Mouse (Mus musculus): Measurements from ENCODE around the gene Atxn10. TPM values are rescaled to one million over a fixed set of nuclear protein-coding genes. Genes with fewer than 3 reads are reported as not detected.

Gene Atxn10
- total RNA-seq, 2 experiments from 2014 or later, result 11.5 to 18.9 TPM

DNA sequence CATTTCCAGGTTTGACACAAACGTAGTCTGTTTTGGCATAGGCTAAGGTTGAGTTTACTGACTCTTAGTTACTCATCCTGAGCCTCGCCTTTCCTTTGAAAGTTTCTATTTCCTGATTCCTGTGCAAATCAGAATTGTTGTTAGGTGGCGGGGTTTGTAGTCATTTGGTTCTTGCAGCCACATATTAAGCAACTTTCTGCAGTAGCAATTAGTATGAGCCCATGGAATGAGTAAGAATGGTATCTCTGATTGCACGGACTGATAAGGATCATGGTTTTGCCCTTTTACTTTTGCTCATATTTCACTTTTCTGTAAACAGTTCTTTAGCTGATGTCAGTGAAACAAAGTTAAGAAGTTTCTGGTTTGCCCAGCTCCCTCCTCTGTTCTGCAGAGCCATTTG is 53.9 kb downstream of the Atxn10 start:
- ATAC-seq (replicated peaks; ENCODE audit: low FRiP score, poor library complexity, severe bottlenecking), result no peak

DNA sequence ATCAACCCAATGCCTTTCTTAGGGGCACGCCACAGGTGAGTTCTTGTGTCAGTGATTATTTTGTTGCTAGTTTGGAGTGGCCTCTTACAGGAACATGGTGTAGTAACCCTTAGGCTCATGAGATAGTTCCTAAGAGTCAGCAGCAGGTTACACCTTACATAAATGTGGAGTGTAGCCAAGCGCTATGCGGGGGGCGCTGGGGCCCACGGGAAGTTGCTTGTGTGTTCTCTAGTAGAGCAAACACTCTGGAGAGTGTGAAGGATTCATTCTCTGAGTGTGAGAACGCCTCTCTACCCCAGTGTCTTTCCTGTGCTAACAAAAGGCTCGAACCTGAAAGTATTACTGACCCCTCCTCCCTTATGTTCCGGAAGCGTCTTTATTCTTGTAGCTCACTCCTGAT is 59.3 kb downstream of the Atxn10 start:
- ATAC-seq (replicated peaks; ENCODE audit: low FRiP score, poor library complexity, severe bottlenecking), result no peak

DNA sequence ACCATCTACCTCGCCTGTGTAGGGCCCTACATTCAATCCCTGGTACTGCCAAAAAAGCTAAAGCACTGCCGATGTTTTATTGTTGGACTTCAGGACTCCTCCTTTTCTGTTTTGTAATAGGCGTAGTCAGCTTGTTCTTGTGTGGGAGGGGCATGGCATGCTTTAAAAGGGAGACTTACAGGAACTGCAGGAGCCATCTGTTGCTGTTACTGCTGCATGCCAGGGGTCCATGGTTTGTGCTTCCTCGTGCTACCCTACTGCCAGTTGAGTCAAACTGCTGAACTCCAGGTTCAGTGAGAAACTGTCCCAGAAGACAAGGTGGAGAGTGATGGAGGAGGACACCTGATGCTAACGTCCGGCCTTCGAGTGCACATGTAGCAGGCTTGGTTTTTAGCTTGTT is 65.9 kb downstream of the Atxn10 start:
- no peak for ATAC-seq (replicated peaks; ENCODE audit: low FRiP score, poor library complexity, severe bottlenecking)

DNA sequence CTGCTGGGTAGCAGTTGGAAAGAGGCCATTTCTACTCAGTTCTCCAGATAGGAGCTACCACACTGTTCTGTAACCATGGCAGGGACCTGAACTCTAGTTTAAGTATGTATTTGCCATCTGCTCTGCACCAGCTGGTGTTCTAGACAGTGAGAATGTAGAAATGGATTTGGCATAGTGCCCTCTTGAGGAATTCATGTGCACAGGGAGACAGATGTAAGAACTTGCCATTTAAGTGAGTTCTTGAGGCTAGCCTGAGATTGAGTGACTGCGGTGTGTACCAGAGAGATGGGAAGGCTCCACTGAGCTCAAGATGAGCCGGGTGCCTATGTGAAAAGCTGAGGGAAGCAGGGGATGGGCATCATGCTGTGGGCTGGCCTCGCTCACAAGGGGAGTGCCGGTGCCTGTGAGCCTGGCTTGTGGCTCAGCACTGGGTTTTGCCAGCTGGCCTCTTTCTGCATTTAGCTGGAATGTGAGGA is 67.2 kb downstream of the Atxn10 start:
- ATAC-seq (replicated peaks; ENCODE audit: low FRiP score, poor library complexity, severe bottlenecking), result no peak

DNA sequence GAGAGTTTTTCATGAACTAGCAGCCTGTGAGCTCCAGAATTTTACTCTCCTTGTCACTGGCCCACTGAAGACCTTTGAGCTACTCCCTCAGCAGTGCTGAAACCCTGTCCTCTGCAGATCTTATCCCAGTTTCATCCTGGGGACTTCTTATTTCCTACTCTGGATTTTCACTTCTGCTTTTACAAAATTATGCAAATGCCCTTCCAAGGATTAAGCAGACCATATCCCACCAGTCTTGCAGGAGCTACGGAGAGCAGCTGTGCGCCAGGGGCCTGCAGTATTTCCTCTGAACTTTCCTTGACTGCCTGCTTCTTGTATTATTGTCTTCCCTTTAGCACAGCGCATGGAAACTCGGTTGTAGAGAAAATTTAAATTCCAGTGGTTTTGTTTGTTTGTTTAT is 68.7 kb downstream of the Atxn10 start:
- no peak for ATAC-seq (replicated peaks; ENCODE audit: low FRiP score, poor library complexity, severe bottlenecking)

DNA sequence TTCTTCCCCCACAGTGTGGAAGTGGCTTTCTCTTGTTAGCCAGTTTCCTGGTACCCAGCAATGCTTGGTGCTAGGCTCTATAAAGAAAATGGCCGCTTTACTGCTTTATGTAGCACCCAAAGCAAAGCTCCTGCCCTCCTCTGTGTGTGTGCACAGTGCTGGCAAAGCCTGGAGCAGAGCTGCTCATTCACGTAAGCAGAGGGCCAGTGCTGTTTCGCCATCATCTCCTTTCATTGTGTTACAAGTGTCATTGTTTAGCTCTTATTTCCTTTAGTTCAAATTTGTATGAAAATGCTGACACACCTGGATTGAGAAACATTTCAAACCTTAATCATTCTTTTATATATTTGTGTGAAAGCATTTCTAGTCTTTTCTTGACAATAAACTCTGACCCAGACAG is 69.5 kb downstream of the Atxn10 start:
- no peak for ATAC-seq (replicated peaks; ENCODE audit: low FRiP score, poor library complexity, severe bottlenecking)

DNA sequence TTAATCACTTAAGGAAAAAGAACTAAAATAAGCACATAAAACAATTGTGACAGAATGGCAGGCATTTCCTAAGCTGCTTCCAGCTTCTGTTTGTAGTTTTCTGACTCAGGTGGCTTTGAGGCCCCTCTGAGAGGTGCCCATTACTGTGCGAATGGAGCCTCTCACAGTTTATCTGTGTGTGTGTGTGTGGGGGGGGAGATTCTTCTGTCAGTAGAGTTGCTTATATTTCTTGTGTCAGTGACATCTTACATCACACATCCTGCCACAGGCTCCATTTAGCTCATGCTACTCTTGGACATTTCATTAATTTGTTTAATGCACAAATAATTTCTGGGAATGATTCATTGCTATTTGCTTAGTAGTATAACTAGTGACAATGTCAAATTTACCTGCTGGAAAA is 70.8 kb downstream of the Atxn10 start:
- ATAC-seq (replicated peaks; ENCODE audit: low FRiP score, poor library complexity, severe bottlenecking), result no peak

DNA sequence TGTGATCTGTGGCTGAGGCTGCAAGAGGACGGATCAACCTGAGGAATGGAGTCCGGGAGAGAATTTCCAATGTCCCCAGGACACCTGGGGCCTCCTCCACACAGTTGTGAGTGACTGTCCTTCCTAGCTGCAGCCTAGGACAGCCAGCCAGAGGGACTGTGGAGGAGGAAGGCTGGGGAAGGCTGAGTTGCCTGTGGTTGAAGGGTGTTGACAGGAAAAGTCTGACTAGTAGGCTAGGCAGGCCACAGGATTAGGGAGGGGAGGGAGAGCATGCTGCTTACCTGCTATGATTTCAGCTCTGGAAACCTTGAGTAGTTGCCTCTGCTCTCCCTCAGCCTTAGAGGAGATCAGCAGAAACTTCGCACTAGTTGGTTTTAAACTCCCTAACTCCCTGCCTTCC is 71.3 kb downstream of the Atxn10 start:
- ATAC-seq (replicated peaks; ENCODE audit: low FRiP score, poor library complexity, severe bottlenecking), result no peak

DNA sequence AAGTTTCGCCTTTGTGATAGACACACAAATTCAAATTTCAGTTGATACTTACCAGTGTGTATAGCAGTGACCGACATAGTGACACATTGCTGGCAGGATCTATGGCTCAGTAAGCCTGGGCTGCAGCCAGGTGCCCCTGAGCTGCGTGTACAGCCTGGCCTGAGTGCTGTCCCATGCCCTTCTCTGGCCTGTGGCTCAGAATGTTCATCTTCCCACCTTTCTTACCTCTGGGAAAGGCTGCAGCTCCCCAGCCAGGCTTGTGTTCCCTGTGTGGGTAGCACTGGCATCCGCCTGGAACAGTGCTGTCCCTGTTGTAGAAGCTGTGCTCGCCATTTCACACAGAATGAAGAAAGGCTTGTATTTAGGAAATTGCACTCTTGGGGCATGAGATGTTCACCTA is 72.7 kb downstream of the Atxn10 start:
- ATAC-seq (replicated peaks; ENCODE audit: low FRiP score, poor library complexity, severe bottlenecking), result no peak

DNA sequence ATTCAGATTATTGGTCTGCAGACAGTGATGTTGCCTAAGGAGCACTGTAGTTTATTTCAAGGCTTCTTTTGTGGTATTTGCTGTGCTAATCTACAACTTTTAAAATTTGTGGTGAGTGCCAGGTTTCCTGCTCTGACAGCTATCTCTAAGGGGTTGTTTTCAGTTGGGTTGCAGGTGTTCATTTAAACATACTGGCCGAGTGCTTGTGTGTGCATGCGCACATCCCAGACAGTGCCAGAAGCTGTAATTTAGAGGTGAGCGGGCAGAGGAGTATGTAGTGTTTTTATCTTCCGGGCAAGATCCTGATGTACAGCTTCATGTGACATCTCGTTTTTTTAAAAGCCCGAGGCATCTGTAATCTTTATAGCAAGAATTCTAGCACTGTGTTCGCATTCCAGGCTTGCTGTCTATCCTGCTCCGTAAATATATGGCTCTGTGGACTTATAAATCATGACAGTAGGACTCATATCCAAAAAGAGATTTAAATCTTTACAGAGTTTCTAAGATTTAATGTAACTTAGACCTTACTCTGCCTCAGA is 73.3 kb downstream of the Atxn10 start:
- no peak for ATAC-seq (replicated peaks; ENCODE audit: low FRiP score, poor library complexity, severe bottlenecking)

DNA sequence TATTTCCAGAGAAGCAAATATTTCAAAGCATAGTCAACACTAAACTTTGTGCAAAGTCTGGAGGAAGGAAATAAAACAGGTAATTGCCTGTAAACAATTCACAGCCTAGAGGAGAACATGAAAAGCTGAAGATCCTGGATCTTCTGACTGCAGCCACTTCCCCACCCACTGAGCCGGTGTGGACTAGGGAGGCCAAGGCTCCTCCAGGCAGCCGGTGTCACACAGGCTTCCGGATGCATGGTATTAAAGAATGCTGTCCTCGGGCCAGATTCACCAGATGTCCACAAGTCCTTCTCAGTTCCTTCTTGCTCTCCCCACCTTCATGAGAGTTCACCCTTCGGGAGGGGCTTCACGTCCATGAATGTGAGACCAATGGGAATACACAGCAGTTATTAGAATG is 73.8 kb downstream of the Atxn10 start:
- no peak for ATAC-seq (replicated peaks; ENCODE audit: low FRiP score, poor library complexity, severe bottlenecking)

DNA sequence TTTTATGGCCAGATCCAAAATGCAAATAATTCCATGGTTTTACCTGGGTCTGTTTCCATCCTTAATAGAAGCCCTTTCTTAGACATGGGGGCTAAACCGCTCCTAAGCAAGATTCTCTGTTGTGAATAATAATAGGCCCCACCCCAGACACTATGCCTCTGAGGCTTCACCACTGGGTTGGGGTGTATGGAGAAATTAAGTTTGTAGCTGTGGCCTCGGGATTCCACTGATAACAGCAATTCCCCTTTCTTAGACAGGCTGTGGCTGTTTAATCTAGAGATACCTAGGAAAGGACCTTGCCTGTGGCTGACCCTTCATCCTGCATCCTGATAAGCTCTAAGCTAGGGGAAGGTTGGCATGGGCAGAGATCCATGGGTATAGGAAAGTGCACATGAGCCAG is 78.6 kb downstream of the Atxn10 start:
- no peak for ATAC-seq (replicated peaks; ENCODE audit: low FRiP score, poor library complexity, severe bottlenecking)

DNA sequence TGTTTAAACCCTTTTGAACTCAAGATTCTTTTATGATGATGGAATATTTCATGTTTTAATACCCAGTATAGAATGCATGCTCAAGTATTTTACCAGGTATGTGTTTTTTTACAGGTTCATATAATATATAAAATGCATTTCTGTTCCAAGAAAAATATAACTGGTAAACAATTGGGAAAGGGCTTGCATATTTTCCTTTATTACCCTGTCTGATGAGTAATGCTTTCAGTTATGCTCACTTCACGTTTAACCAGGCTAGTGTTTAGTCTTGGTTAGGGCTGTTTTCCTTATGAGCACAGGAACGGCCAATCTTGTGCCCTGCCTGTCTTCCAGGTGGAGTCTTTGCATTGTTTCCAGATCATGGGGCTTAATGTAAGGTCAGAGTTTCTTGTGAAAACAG is 84.6 kb downstream of the Atxn10 start:
- no peak for ATAC-seq (replicated peaks; ENCODE audit: low FRiP score, poor library complexity, severe bottlenecking)

DNA sequence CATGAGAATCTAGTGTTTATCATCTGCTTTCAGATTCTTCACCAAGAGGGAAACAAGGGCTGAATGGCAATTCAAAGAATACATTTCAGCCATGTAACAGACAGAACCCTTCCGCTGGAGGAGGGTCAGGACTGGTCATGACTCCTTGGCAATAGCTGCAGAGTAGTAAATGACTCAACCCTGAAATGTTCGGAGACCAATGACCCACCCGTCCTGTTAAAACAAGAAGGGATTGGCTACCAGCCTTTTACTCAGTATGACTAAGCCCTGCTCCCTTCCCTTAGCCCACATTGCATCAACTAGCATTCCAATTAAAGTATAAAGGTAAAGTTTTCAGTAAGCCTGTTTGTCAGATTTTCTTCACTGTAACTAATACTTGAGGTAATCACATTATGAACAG is 88.2 kb downstream of the Atxn10 start:
- ATAC-seq (replicated peaks; ENCODE audit: low FRiP score, poor library complexity, severe bottlenecking), result no peak

DNA sequence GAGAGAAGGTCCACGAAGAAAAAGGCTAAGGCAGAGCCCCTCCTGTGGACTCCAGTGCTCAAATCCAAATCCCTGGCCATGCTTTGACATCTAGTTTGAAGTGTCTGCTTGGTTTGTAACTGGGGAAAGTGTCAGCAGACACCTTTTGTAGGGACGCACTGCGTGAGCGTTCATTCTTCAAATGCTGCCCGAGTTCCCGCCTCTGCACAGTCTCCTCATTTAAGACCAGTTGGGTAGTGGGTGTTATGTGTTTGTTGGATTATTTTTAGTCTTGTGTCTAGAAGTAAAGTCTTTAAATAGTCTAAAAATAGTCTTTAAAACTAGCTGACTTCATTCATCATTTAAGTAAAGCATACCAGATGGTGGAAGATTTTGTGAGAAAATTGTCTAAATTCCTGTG is 92.1 kb downstream of the Atxn10 start:
- no peak for ATAC-seq (replicated peaks; ENCODE audit: low FRiP score, poor library complexity, severe bottlenecking)

DNA sequence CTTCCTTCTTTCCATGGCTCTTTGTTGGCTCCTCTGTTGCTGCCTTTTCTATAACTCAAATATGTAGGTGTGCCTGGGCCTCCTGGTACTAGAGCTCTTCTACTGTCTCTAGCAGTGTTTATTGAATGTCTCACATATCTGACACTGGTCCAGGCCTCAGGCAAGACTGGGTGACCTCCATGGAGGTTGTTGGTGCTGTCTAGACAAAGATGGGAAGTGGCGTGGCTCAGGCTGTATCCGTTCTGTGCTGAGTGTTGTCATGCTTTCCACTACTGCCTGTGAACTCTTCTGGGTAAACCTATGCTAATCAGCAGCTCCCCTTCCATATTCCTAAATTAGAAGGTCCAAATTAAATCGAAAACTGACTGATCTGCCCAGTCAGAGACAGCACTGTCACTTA is 106.5 kb downstream of the Atxn10 start:
- ATAC-seq (replicated peaks; ENCODE audit: low FRiP score, poor library complexity, severe bottlenecking), result no peak

DNA sequence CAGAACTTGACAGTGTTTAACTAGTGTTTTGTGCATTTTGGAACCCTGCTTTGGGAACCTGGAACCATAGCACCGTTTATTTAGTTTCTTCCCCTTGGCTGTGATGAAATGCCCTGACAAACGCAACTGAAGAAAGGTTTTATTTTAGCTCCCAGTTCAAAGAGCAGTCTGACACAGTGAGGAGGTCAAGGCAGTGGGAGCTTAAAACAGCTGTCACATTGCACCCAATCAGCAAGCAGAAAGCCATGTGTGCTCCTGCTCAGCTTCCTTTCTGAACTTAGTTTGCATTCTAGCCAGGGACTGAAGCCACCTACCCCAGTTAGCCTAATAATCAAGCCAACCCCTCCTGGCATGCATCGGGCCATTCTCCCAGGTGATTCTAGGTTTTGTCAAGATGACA is 110.6 kb downstream of the Atxn10 start:
- ATAC-seq (replicated peaks; ENCODE audit: low FRiP score, poor library complexity, severe bottlenecking), result no peak

DNA sequence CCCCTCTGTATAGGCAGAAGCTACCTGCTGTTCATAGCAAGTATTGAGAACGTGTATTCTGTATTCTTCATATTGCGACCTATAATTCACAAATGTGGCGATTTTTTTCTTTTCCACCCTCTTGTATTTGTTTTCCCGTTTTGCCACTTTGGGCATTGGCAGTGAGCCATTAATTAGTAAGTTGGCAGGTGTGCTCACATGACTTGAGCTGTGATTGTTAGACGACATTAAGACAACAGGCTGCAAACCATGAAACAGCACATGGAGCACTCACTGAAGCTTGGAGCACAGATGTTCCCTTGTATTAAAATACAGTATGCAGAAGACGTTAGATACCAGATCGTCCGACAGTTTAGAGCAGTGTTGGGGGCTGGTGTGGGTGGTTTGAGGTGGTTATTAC is 120.8 kb downstream of the Atxn10 start:
- no peak for ATAC-seq (replicated peaks; ENCODE audit: low FRiP score, poor library complexity, severe bottlenecking)

DNA sequence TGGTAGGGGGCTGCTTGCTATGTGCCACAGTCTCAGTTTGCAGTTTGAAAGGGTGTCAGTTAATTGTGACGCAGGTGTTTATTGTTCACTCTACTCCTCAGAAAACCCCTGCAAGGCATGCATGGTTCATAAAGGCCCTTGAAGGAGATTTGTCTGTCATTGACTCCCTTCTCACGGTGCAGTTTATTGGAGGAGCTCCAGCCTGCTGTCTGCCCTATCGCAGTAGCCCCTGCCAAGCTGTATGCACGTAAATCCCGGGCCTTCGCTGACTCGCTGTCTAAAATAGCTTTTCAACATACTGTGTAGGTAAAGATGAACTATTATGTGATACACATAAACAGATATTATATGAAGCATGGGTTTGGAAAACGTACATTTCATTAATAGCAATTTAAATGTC is 121.8 kb downstream of the Atxn10 start:
- no peak for ATAC-seq (replicated peaks; ENCODE audit: low FRiP score, poor library complexity, severe bottlenecking)

DNA sequence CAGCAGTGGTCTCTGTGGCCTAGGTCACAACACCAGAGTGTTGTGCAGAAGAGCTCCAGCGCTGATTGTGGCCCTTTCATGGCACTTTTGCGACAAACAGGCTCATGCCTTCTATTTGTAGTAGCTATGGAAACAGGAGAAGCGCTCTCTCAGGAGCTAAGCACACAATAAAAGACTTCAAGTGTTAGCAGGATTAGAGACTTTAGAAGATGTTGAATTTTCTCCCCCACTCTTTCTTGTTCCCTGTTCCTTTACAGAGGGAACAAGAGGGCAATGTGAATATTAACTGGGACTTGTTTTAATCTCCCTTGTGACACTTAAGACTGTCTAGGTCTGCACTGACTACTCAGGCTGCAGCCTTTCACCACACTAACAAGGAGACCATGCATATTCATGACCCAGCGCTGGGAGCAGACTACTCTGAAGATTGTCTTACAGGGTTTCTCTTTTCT is 122.6 kb downstream of the Atxn10 start:
- ATAC-seq (replicated peaks; ENCODE audit: low FRiP score, poor library complexity, severe bottlenecking), result no peak

DNA sequence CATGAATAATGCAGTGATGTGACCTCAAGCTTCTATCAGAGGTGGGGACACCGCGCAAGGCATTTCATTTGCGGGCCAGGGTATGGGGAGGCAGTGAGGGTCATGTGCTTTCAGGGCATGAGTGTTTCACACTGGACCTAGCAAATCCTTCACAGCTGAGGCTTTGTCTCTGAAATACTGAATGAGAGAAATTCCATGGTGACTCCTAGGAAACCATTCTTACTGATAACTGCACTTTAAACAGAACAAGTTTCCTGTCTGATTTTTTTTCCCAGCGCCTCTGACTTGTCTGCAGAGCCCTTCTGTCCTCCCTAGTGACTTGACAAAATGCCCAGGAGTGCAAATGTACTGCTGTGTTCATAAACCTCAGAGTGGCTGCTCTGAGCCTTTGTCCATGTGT is 125.5 kb downstream of the Atxn10 start:
- ATAC-seq (replicated peaks; ENCODE audit: low FRiP score, poor library complexity, severe bottlenecking), result no peak

DNA sequence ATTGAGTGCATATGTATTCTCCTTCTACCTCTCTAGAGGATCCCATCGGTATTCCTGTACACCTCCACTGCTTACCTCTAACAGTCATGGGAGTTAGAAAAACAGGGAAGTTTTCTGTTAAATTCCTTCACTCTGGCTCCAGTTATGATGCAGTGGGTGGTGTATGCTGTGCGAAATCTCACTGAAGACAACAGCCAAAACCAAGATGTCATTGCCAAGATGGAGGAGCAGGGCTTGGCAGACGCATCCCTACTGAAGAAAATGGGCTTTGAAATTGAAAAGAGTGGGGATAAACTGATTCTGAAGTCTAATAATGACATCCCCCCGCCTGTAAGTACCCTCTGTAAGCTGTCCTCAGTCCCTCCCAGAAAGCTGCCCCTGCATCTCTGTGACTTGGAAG is 126.1 kb downstream of the Atxn10 start:
- no peak for ATAC-seq (replicated peaks; ENCODE audit: low FRiP score, poor library complexity, severe bottlenecking)
